Mouse (Mus musculus): ENCODE results near the gene Srpk2. TPM values are rescaled to one million over a fixed set of nuclear protein-coding genes. Genes with fewer than 3 reads are reported as not detected.
"Not testable (repeated sequence)": the region's sequence is repeated elsewhere in the genome, so short reads cannot be mapped to it uniquely, and the experiment has no call there.

Srpk2 gene
- 10 to 100 TPM; 23.8 to 27.4 TPM for total RNA-seq (2021)
- long read RNA-seq, experiment 1, full-length matches to known transcripts = 5 of 14 reads
- long read RNA-seq, experiment 1, partial matches to known transcripts = 2 of 14 reads
- long read RNA-seq, experiment 1, other reads (novel, unspliced or antisense) = 7 of 14 reads
- long read RNA-seq, experiment 2, full-length matches to known transcripts = 7 of 16 reads
- long read RNA-seq, experiment 2, partial matches to known transcripts = 1 of 16 reads
- long read RNA-seq, experiment 2, other reads (novel, unspliced or antisense) = 8 of 16 reads

DNA sequence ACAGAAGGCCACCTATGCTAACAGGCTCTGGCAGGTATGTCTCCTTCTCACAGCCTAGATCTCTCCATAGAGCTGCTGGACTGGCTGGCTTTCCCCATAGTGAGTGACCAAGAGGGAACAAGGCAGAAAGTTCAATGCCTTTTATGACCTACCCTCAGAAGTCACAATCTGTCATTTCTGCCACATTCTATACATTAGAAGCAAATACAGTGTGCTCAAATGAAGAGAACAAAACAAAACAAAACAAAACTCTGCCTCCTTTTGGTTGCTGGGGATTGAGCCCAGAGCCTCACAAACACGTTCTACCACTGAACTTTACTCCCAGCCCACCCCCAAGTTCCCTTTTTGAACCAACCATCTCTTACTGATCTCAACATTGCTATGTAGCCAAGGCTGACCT is at the start of gene Srpk2:
Srpk2 (minus strand) TSS at position 101 of the 400 bp plus-strand sequence.
- DNase-seq (ENCODE audit: low spot score) = no peak

- DNase-seq (ENCODE audit: low spot score) = no peak
Observed at GRCm38 (mm10) chr5:23721956-23722355, 37.5 kb upstream of the Srpk2 start.

DNA sequence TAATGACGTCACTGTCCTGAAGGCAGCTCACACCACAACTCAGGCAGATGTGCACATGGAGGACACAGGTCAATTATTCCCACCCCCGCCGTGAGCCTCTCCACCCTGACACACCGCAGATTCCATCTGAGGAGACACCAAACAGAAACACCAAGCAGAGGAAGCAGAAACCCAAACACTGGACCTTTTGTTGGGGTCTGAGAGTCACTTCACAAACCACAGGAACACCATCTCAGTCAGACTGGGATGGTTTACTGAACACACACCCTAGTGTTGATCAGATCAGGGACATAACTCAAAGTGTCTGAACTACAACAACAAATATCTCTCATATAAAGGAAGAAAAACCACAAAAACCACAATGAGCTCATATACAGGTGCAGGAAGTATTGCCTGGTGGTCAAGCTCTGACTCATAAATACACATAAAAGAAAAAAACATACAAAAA is 34.5 kb upstream of the Srpk2 start:
- DNase-seq (ENCODE audit: low spot score) = no peak

GRCm38 (mm10) chr5:23718182-23718534 is 33.7 kb upstream of the Srpk2 start:
- DNase-seq (ENCODE audit: low spot score) = no peak

DNA sequence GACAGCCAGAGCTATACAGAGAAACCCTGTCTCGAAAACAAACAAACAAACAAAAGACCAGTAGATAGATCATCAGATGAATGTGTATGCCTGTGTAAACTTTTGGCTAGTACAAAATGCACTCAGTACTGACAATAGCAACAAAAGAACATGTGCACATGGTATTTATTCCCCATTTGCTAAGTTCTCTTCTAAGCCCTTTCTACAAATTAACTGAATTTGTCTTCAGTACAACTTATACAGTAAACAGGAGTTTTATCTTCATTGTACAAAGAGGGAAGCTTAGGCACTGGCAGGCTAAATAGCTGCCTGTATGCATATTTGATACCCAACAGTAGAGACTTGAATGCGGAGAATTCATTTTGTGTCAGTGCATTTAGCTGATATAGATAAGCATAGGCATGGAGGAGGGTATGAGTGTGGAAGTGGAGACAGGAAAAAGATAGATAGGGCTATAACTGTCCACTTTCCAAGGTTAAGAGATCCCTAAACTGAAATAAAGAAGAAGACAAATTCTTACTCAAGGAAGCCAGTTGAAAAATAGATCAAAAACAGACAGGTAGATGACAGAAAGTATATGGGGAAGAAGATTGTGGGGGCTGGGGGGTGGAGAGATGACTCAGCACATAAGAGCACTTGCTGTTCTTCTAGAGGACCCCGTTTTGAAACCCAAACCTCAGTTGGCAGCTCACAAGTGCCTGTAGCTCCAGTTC is 33.2 kb upstream of the Srpk2 start:
- DNase-seq (ENCODE audit: low spot score) = no peak

DNA sequence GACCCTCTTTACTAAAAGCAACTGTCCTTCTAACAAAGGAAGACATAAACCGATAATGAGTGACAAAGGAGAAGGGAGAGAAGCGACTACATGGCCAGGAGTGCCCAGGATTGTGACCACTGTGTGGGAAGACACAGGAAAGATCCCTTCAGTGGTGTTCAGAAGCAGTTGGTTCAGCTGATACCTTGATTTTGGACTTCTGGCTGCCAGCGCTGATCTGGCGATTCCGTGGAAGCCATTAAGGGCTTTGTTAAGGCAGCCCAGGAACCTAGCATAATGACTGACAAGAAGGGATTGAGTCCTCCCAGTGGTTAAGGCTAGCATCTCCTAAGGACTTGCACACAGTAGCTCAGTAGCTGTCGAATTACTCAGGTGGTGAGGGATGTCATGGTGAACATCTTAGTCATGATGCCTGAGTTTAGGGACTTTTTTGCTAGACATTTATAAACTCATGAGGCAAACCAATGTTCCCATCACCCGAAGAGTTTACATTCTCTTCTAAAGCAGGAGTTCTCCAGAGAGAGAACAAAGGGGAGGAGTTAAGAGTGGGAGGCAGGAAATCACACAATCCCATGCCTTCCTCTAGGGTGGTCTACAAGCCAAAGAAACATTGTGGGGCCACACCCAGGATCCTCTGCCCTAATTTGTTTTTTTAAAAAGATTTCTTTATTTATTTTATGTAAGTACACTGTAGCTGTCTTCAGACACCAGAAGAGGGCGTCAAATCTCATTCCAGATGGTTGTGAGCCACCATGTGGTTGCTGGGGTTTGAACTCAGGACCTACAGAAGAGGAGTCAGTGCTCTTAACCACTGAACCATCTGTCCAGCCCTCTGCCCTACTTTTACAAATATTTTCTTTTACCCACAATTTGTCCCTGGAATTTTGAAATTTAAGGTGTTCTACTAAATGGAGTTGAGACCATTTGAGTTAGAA is 29.3 kb upstream of the Srpk2 start:
- no peak for DNase-seq (ENCODE audit: low spot score)

DNA sequence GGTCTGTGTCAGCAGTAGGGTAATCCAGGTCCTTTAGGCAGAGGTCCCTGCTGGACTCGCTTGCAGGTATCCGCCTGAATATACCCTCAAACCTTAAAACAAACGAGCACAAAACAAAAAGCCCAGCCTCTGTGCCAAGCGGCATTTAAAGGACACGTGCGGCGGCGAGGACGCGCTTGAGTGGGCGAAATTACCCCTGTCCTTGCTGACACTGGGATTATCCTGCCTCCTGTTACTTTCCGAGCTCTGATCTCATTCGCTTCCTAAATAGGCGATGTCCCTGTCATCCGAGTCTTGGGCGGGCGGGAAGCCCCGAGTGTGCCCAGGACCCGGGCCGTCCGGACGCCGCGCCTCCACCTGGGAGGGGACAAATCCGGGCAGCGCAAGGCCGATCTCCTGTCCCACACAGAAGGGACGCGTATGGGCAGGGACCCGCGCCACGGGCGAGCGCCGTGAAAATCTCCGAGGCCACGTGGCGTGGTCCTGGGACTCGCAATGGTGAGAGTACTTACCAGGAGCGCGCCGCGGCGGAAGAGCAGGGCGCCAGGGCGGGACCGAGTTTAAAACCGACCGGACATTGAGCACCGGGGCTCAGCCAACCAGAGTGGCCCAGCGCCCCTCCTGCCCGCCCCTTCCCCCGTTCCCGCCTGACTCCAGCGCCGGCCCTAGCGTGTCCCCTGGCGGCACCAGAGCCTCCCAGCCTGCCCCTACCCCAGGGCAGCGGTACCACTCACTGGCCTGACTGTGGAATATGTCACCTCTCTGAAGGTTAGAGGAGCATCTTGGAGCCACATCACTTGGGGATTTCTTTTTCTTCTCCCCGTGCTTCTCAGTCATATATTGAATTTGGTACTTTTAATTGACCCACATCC is 27.9 kb upstream of the Srpk2 start:
- peak; percentile 78 for DNase-seq (ENCODE audit: low spot score)

- peak; percentile 24 for DNase-seq (ENCODE audit: low spot score)
Observed at GRCm38 (mm10) chr5:23711671-23712129, 27.3 kb upstream of the Srpk2 start.

DNA sequence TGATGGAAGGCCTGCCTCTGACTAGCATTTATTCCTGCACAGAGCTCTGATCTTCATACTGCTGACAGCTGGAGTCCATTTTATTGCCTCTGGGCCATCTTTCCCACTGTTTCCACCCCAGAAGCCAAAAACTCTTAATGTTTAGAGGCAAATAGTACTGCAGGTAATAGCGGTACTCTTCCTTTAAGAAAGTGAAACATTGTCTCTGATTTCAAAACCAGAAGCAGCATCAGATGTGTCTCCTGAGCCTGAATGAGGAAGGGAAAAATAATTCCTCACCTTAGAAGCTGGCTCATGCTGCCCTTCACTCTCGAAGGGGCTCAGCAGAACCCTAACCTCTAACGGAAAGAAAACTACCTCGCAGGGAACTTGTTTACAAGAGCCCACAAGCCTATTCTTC is 26.8 kb upstream of the Srpk2 start:
- DNase-seq (ENCODE audit: low spot score) = no peak

GRCm38 (mm10) chr5:23709661-23710060 is 25.2 kb upstream of the Srpk2 start:
- DNase-seq (ENCODE audit: low spot score) = no peak

DNA sequence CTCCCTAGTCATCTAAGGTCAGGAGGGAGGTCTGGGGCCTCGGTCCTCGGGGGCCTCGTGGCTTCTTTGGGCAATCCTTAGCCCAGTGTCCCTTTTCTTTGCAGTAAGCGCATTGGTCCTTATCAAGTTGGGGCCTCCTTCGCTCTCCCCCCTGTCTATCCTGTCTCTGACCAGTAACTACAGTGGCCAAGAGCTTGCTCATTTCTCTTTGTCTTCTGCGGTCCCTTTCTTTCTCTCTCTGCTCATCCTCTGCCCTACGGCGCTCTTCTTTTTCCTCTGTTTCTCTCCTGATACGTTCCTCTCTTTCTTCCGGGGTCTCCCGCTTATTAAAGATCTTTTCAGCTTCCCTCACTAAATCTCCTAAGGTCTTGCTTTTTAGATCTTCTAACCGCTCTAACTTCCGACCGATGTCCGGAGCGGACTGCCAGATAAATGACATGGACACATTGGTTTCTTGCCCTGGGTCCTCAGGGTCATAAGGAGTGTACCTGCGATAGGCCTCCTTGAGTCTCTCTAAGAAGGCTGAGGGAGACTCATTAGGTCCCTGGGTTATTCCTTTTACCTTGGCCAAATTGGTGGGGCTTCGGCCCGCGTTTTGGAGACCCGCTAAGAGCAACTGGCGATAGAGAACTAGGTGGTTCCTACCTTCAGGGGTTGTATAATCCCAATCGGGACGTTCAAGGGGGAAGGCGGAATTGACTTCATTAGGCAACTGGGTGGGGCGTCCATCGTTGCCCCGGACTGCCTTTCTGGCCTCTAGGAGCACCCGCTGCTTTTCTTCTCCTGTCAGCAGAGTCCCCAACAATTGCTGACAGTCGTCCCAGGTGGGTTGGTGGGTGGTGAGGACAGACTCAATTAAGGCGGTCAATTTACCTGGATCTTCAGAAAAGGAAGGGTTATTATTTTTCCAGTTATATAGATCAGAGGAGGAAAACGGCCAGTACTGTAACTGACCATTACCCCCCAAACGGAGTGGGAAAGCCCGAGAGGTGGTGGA is 22.5 kb upstream of the Srpk2 start:
- DNase-seq (ENCODE audit: low spot score) = not testable (repeated sequence)

GRCm38 (mm10) chr5:23697457-23697856 is 13.0 kb upstream of the Srpk2 start:
- DNase-seq (ENCODE audit: low spot score) = no peak

DNA sequence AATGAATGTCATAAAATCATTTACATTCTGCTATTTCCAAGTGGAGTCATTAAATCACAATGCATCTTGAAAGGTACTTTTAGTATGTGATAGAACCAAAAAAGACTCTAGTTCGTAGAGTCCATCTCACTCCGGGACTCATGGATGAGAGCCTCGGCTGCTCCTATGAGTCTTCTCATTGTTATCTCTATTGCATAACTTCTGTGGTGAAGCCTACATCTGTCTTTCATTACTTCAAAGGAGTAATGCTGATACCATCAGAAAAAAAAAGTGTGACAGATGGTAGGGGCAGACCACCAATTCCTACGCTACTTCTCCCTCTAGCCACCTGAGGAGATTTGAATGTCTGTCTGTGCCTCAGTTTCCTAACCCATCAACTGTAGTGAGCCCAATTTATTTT is 986 bp downstream of the Srpk2 start:
- DNase-seq (ENCODE audit: low spot score) = no peak

DNA sequence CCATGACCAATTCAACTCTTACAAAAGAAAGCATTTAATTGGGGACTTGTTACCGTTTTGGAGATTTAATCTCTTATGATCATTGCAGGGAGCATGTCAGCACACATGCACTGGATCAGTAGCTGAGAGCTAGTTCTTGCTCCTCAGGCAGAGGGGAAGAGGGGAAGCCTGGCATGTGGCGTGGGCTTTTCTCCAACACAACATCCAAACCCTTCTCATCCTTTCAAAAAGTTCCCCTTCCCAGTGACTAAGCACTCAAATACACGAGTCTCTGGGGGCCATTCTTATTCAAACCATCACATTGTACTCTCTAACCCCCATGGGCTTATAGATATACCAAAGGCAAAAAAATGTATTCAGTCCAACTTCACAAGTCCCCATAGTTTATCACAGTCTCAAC is 5.4 kb downstream of the Srpk2 start:
- DNase-seq (ENCODE audit: low spot score) = no peak

DNA sequence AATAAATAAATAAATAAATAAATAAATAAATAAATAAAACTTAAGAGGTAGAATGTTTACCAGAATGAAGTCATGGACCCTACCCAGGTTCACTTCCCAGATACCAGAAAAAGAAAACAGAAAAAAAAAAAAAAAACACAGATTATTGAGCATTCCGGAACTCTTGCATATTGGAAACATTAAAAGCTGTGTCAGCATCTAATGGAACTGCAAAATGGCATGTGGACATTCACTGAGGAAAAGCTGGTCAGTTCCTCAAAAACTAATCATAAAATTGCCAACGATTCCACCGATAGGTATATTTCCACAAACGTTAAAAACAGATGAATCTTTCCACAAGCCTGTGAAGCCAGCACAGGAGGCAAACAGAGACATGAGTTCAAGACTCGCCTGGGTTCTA is 6.5 kb downstream of the Srpk2 start:
- DNase-seq (ENCODE audit: low spot score) = no peak

GRCm38 (mm10) chr5:23677072-23677453 is 7.4 kb downstream of the Srpk2 start:
- no peak for DNase-seq (ENCODE audit: low spot score)

GRCm38 (mm10) chr5:23676156-23677071 is 8.0 kb downstream of the Srpk2 start:
- no peak for DNase-seq (ENCODE audit: low spot score)

GRCm38 (mm10) chr5:23675499-23676155 is 8.8 kb downstream of the Srpk2 start:
- peak; percentile 19 for DNase-seq (ENCODE audit: low spot score)
